Mouse (Mus musculus) regulatory T cell (primary cell): ENCODE results near the gene Dlg1.

Source experiments
- in situ Hi-C: fragments of 300-600 bp; cut with MboI, MseI; formaldehyde crosslinking; loops from one replicate; pipeline ENCODE4 v1.15.1; 2025; ENCODE audit warnings: high pct_unique_total_duplicates

Dlg1 gene

GRCm38 (mm10) chr16:31905331-31905730, 242.1 kb downstream of the Dlg1 start:
- in situ Hi-C loops: no loop called here

- in situ Hi-C loops: no loop called here
Observed at GRCm38 (mm10) chr16:31905891-31906825, 242.9 kb downstream of the Dlg1 start.

GRCm38 (mm10) chr16:31906896-31907295, 243.7 kb downstream of the Dlg1 start:
- in situ Hi-C loops: no loop called here

- in situ Hi-C loops: no loop called here
Observed at GRCm38 (mm10) chr16:31908959-31909358, 245.7 kb downstream of the Dlg1 start.

GRCm38 (mm10) chr16:31910281-31910847, 247.1 kb downstream of the Dlg1 start:
- in situ Hi-C loops: loop anchor here (10.0 kb wide), 1 partner anchor 56 kb away; no protein-coding TSS in a partner anchor

- in situ Hi-C loops: loop anchor here (5.0 to 10.0 kb wide), 2 partner anchors 40 to 63 kb away; partner anchors contain the start of gene Meltf
Observed at GRCm38 (mm10) chr16:31917776-31918175, 254.5 kb downstream of the Dlg1 start.

- in situ Hi-C loops: loop anchor here (5.0 to 10.0 kb wide), 2 partner anchors 41 to 63 kb away; partner anchors contain the start of gene Meltf
Observed at GRCm38 (mm10) chr16:31918248-31918724, 255.0 kb downstream of the Dlg1 start.

GRCm38 (mm10) chr16:31924368-31924767, 261.1 kb downstream of the Dlg1 start:
- in situ Hi-C loops: no loop called here
